Mouse (Mus musculus) c-Kit-positive CD71-positive TER-119-negative erythroid progenitor cells, embryonic 14.5 days (primary cell): ENCODE results near the gene Fam193a.

ENCODE experiments used
- DNase-seq: peaks from one replicate; pipeline ENCODE4 v3.0.0-alpha.2; 2013; ENCODE audit warnings: low read depth

Gene Fam193a

DNA sequence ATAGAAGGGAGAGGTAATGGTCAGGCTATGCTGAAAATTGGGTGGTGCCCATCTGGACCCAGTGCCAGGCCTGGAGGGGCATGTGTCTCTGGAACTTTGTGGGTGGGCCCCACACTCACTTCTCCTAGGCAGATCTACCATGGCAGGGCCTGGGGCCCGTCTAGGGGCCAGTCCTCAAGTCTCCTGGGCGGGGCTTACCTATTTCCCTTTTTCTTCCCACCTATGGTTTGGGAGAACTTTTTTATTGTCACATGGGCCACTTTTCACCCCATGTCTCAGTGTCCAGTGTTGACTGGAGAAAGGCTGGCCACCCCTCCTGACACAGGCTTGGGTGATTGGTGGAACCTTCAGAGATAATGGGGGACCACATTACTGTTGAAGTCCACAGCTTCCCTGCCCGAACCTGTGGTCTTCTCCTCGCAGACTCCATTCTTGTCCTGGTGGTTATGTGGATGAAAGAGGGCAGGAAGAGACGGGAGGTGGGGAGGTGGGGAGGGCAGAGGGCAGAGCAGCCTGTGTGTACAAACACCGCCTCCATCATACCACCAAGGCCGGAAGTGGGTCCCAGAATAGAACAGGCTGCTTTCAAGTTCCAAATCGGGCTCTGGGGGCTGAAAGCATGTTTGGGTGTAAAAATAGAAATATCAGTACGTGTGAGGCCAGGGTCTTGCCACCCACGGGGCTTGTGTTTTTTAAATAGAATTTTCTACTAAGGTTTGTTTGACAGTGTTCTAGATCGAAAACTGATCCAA lies 150.9 kb downstream of the Fam193a start:
- DNase-seq, result no peak

- DNase-seq, result no peak
Observed at GRCm38 (mm10) chr5:34521337-34521736, 151.6 kb downstream of the Fam193a start.

GRCm38 (mm10) chr5:34523958-34524485 lies 154.3 kb downstream of the Fam193a start:
- DNase-seq, result no peak

DNA sequence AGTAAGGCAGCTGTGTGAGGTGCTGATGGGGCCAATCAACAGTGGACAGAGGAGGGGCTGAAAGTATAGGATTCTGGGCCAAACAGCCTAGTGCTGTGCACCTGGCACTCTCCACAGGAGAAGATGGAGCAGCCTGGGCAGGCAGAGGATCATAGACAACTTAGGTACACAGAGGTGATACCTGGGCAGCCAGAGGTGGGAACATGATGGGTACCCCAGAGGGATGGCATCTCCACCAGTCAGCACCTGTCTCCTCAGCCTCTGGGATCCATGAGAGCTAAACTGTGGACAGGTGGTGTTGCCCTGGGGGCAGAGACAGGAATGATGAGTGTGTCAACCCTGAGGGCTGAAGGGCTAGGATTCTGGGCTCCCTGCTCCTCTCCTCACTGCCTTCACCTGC lies 154.8 kb downstream of the Fam193a start:
- no peak for DNase-seq

GRCm38 (mm10) chr5:34525663-34526476 lies 156.1 kb downstream of the Fam193a start, which contains the start of gene Sh3bp2:
Sh3bp2 (plus strand) TSS chr5:34525838.
- peak; percentile 90 for DNase-seq

GRCm38 (mm10) chr5:34526477-34526775 lies 156.7 kb downstream of the Fam193a start:
- DNase-seq, result no peak

DNA sequence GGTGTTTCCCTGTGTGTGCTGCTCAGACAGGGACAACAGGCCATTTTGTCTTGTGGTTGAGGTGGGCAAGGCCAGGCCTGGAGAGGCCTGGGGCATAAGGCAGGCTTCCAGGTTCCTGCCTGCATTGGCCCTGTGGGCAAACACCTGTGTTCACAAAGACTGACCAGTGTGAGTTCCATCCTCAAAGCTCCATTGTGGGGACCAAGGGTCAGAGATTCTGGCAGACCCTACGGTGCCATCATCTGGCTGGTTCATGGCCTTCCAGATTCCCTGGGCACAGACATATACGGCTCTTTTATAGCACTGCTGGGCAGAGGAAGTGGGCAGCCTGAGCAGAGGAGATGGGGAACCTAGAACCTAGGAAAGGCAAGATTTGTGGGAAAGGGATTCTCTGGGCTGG lies 157.6 kb downstream of the Fam193a start:
- DNase-seq, result no peak

- no peak for DNase-seq
Observed at GRCm38 (mm10) chr5:34528724-34529123, 159.0 kb downstream of the Fam193a start.

GRCm38 (mm10) chr5:34530116-34530515 lies 160.4 kb downstream of the Fam193a start:
- DNase-seq, result no peak

DNA sequence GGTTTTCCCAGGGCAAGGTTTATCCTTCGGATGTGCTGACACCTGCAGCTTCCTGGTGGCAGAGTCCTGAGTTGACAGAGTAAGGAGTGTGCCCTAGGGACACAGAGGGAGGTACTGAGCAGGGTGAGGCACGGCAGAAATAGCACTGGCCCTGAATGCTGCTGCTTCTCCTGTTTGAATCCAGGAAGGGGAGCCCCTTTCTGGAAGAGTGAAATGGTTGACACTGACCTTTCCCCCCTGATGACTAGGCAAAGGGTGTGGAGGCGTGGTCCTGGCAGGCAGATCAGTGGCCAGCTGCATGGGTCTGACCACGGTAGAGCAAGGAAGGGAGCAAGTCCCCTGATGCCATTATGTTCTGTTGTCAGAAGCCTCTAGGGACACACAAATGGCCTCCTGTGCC lies 161.0 kb downstream of the Fam193a start:
- DNase-seq, result no peak

DNA sequence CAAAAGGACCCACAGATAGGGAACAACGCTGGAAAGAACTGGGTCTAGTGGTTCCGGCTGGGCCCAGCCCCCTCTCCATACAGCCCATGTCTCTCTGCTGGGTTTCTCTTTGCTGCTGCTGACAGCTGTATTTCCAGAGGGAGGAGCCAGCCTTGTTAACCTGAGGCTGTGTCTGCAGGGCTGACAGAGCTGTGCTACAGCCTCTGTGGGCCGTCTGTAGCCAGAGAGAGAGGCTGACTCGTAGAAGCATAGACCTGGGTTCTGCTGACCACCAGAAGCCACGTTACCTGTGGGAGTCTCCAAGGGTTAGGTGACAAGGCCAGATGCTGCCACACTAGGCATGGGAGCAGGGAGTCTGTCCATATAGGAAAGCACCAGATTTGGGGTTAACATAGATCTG lies 163.3 kb downstream of the Fam193a start:
- no peak for DNase-seq

DNA sequence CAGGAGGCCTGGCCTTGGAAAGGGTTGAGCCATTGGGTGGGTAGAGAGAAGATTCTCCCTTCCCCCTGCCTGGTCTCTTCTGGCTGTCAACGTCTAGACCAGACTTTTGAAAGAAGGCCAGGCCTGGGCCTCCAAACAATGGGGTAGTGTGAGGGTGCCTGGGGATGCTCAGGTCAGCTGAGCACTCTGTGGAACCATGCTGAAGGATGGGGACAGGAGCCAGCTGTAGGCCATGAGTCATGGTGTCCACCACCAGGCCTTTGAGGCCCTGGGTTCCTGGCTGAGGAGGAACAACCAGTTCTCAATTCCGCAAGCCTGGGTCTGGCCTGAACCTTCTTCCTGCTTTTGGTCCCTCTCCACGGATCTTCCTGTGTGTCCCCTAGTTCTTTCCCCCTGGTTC lies 164.1 kb downstream of the Fam193a start:
- DNase-seq, result no peak

GRCm38 (mm10) chr5:34534776-34535581 lies 165.2 kb downstream of the Fam193a start:
- DNase-seq, result no peak

GRCm38 (mm10) chr5:34535831-34536230 lies 166.1 kb downstream of the Fam193a start:
- DNase-seq, result no peak
